Mouse (Mus musculus): ENCODE measurements around the gene Casc4. TPM values are rescaled to one million over a fixed set of nuclear protein-coding genes. Genes with fewer than 3 reads are reported as not detected.

The Casc4 gene
- polyA plus RNA-seq (2017; shearing (Covaris generic)): 1.0 TPM

DNA sequence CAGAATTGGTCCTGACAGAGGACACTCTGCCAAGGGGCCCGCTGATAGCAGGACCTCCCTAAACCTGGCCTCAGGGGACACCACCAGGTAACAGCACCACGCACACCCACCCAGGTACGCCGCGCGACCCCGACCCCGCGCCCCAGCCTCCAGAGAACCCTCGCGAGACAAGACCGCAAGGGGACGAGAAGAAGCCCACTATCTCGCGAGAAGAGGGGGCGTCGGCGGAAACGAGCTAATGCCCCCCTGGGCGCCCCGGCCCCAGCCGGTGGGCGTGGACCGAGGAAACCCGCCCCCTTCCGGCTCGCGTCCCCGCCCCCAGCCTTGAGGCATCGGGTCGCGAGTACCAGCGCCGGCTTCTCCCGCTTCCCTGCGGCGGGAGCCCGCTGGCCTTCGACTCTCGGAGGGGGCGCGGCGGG, at the start of gene Casc4:
Gene Casc4 (plus strand): TSS at position 339 of the 419 bp plus-strand sequence.

DNA sequence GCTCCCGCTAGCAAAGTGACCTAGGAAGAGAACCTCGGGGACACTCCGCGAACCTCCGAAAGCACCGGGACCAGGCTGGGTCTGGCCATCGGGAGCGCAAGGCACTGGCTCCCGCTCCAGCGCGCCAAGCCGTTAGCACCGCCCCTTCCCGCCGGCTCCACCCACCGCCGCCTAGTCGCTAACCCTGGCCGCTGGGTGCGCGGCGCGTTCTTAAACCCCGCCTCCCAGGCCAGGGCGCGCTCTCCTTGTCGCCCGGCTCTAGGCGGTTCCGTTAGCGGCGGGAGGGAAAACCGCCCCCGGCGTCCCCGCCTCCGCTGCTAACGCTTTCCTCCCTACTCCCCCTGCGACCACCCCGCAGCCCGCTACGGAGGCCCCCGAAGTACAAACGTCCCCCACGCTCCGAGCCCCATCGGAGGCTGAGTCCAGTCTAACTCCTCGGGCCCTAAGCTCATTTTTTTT, 89.0 kb downstream of the Casc4 start, which contains the start of the genes Ctdspl2 and Mageb3:
Gene Ctdspl2 (plus strand): TSS at position 237 of the 459 bp plus-strand sequence.
Gene Mageb3 (minus strand): TSS at position 328 of the 459 bp plus-strand sequence.

Other genes with a start within 250 kb of the Casc4 start
- 1.4 TPM for gene Frmd5, start 59.9 kb upstream of the Casc4 start, polyA plus RNA-seq (2017; shearing (Covaris generic))
- gene Ctdspl2, start 89.0 kb downstream of the Casc4 start, polyA plus RNA-seq (2017; shearing (Covaris generic)): 69.4 TPM
- not detected for gene Mageb3, start 89.1 kb downstream of the Casc4 start, polyA plus RNA-seq (2017; shearing (Covaris generic))
- 4.9 TPM for gene Eif3j1, start 161.6 kb downstream of the Casc4 start, polyA plus RNA-seq (2017; shearing (Covaris generic))

All from activated CD4-positive, CD25-positive, alpha-beta regulatory T cell, adult 9 weeks (primary cell).